Mouse (Mus musculus) stomach, embryonic 15.5 days (tissue): ENCODE results near the gene Flnb. TPM values are rescaled to one million over a fixed set of nuclear protein-coding genes. Genes with fewer than 3 reads are reported as not detected.

ENCODE experiments used
- ATAC-seq: fragments of 200-750 bp; cut with Nextera tagmentation; 2 replicates; pipeline ENCODE4 v1.8.0; 2017; ENCODE audit warnings: low read depth, moderate number of reproducible peaks, moderate TSS enrichment; ENCODE audit not compliant: insufficient read depth, low FRiP score
- H3K27ac ChIP-seq: fragments of 300-500 bp; sonication (generic); 2 replicates; pipeline ENCODE4 v1.5.1; 2015; ENCODE audit warnings: mild to moderate bottlenecking, inconsistent platforms
- H3K27me3 ChIP-seq: fragments of 300-500 bp; sonication (generic); replicated peaks from 2 replicates; pipeline ENCODE4 v1.6.1; 2015; ENCODE audit warnings: inconsistent platforms
- H3K36me3 ChIP-seq: fragments of 300-500 bp; sonication (generic); 2 replicates; pipeline ENCODE4 v1.6.1; 2015; ENCODE audit warnings: inconsistent platforms
- H3K4me1 ChIP-seq: fragments of 300-500 bp; sonication (generic); 2 replicates; pipeline ENCODE4 v1.6.1; 2015; ENCODE audit warnings: inconsistent platforms
- H3K4me2 ChIP-seq: fragments of 300-500 bp; sonication (generic); 2 replicates; pipeline ENCODE4 v1.6.1; 2015; ENCODE audit warnings: mild to moderate bottlenecking, inconsistent platforms
- H3K4me3 ChIP-seq: fragments of 300-500 bp; sonication (generic); replicated peaks from 2 replicates; pipeline ENCODE4 v1.5.1; 2015; ENCODE audit warnings: inconsistent platforms
- H3K9ac ChIP-seq: fragments of 300-500 bp; sonication (generic); 2 replicates; pipeline ENCODE4 v1.6.1; 2015; ENCODE audit warnings: inconsistent platforms
- H3K9me3 ChIP-seq: fragments of 300-500 bp; sonication (generic); 2 replicates; pipeline ENCODE4 v1.6.1; 2016; ENCODE audit warnings: inconsistent platforms
- WGBS: fragments of 180-500 bp; shearing (Covaris S2); methylation state at CpG from one replicate; pipeline ENCODE4 v1.1.7; 2015; 5-methylcytosine and 5-hydroxymethylcytosine counted together
- polyA plus RNA-seq: library from polyadenylated mRNA; unstranded; fragments of >200 nt; fragmentation: Nextera tagmentation; extraction: Ambion mirVana; gene quantifications from 2 replicates; pipeline ENCODE4 v1.2.1, GENCODE M21; 2015

Flnb gene
- polyA plus RNA-seq, 1 experiment from 2014 or later, result 17.4 TPM

- Histone ChIP-seq H3K9ac (no peak overlapping the region), H3K27ac (no peak overlapping the region), H3K27me3 (no peaks in the 10 kb centered on the region), H3K4me2 (no peak overlapping the region), H3K36me3 (peaks cover 26% of the 10 kb centered on the region), H3K4me1 (peaks cover 9% of the 10 kb centered on the region; the same call in 1 of the 2 replicates), H3K9me3 (no peaks in the 10 kb centered on the region), H3K4me3 (no peak overlapping the region)
- no peak for ATAC-seq
- 90% methylated on average over 7 of the region's 7 CpGs for WGBS
Observed at GRCm38 (mm10) chr14:7887171-7887570, 69.4 kb downstream of the Flnb start.

DNA sequence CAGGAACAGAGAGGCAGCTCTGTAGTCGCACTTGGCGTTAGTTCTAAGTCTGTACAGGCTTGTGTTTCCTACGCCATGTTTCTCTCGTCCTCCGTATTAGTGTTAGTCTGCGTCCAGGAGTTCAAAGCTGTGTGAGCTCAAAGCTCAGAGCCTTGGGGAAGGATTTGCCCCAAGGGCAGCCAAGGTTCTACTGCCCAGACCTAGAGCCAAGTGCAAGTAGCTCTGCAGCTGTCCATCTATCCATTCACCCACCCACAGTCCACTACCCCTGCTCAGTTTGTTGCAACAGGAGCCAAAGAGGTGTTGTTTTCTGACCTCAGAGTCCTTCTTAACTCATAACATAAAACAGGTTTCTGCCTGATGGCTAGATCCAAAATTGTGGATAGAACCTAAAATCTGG lies 70.5 kb downstream of the Flnb start:
- WGBS, result 74% methylated on average over 6 of the region's 6 CpGs
- H3K36me3 ChIP-seq, result peaks cover 26% of the 10 kb centered on the region
- no peak; the same call in 1 of the 2 replicates for ATAC-seq

GRCm38 (mm10) chr14:7888811-7889651 lies 71.3 kb downstream of the Flnb start:
- H3K36me3 ChIP-seq, result peaks cover 28% of the 10 kb centered on the region
- peak overlapping the region; percentile 91 for H3K27ac ChIP-seq
- whole genome bisulfite sequencing, result 48% methylated on average over 11 of the region's 11 CpGs
- H3K9me3 ChIP-seq, result no peaks in the 10 kb centered on the region
- peak; percentile 69 for ATAC-seq
- H3K27me3 ChIP-seq, result no peaks in the 10 kb centered on the region
- peak overlapping the region; percentile 25; the same call in 1 of the 2 replicates for H3K4me2 ChIP-seq
- peaks cover 9% of the 10 kb centered on the region; the same call in 1 of the 2 replicates for H3K4me1 ChIP-seq
- no peak overlapping the region for H3K9ac ChIP-seq
- no peak overlapping the region for H3K4me3 ChIP-seq

More for the DNA sequence above, 70.5 kb downstream of the Flnb start:
- Histone ChIP-seq H3K4me1 (peaks cover 9% of the 10 kb centered on the region; the same call in 1 of the 2 replicates), H3K9me3 (no peaks in the 10 kb centered on the region), H3K27ac (peak overlapping the region; percentile 91; the same call in 1 of the 2 replicates), H3K4me2 (no peak overlapping the region), H3K9ac (no peak overlapping the region), H3K4me3 (no peak overlapping the region), H3K27me3 (no peaks in the 10 kb centered on the region)

DNA sequence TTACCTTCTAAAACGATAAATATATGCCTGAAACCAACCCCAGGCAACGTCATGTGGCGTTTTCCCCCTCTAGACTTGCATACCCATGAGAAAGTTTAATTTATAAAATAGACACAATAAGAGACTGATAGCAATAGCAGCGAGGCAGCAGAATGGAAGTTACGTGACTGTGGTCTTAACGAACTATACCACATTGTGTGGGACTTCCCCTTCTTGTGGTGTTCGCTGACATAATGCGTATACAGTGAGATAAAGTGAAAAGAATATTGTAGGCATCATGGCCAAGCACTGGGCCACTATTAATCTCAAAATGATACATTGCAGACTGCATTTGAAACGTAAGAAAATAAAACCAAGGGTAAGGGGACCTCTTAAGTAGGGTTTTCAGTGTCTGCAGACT lies 72.1 kb downstream of the Flnb start:
- Histone ChIP-seq H3K27ac (peak overlapping the region; percentile 91), H3K4me3 (no peak overlapping the region), H3K36me3 (peaks cover 29% of the 10 kb centered on the region), H3K9me3 (no peaks in the 10 kb centered on the region), H3K4me1 (peaks cover 9% of the 10 kb centered on the region; the same call in 1 of the 2 replicates), H3K4me2 (no peak overlapping the region), H3K27me3 (no peaks in the 10 kb centered on the region), H3K9ac (no peak overlapping the region)
- ATAC-seq, result no peak
- WGBS, result 65% methylated on average over 9 of the region's 9 CpGs

GRCm38 (mm10) chr14:7891401-7891800 lies 73.6 kb downstream of the Flnb start:
- no peak overlapping the region for H3K4me2 ChIP-seq
- no peak overlapping the region for H3K27ac ChIP-seq
- H3K36me3 ChIP-seq, result peaks cover 29% of the 10 kb centered on the region
- no peak overlapping the region for H3K9ac ChIP-seq
- H3K4me3 ChIP-seq, result no peak overlapping the region
- H3K4me1 ChIP-seq, result peaks cover 9% of the 10 kb centered on the region; the same call in 1 of the 2 replicates
- no peak for ATAC-seq
- H3K27me3 ChIP-seq, result no peaks in the 10 kb centered on the region
- H3K9me3 ChIP-seq, result no peaks in the 10 kb centered on the region

DNA sequence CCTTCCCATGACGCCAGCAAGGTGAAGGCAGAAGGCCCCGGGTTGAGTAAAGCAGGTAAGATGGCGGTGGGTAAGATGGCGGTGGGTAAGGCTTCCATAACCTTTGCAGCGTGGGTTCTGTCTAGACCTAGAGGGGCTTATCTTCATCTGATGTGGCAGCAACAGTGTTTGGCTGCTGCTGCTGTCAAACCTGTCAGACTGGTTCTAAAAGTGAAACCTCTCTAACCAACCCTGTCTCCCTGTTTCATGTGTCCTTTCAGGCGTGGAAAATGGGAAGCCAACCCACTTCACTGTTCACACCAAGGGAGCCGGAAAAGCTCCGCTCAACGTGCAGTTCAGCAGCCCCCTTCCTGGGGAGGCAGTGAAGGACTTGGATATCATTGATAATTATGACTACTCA lies 78.4 kb downstream of the Flnb start:
- Histone ChIP-seq H3K27ac (peak overlapping the region; percentile 67), H3K4me1 (peaks cover 22% of the 10 kb centered on the region; the same call in 1 of the 2 replicates), H3K27me3 (no peaks in the 10 kb centered on the region), H3K9ac (no peak overlapping the region), H3K36me3 (peaks cover 39% of the 10 kb centered on the region), H3K4me3 (no peak overlapping the region), H3K9me3 (no peaks in the 10 kb centered on the region), H3K4me2 (no peak overlapping the region)
- 73% methylated on average over 9 of the region's 9 CpGs for WGBS
- ATAC-seq, result peak; percentile 74

DNA sequence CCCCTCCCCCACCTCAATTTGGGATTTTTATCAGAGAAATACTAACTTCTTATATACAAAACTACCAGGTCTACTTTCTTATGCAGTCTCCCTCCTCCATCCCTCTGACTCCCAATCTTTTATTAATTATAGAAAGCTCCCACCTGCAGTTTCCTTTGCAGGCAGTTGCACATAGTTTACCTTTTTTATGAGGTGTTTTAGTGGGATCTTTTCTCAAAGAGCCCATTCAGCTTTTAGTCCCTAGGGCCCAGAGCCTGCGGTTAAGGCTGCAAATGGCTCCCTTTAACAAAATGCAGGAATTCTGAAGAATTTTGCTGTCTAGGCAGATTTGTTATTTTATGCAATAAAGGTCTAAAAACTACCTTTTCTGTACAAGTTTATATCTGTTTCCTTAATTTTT lies 78.9 kb downstream of the Flnb start:
- Histone ChIP-seq H3K9ac (no peak overlapping the region), H3K36me3 (peaks cover 38% of the 10 kb centered on the region), H3K27ac (peak overlapping the region; percentile 67), H3K4me1 (peaks cover 22% of the 10 kb centered on the region; the same call in 1 of the 2 replicates), H3K9me3 (no peaks in the 10 kb centered on the region), H3K27me3 (no peaks in the 10 kb centered on the region), H3K4me2 (no peak overlapping the region), H3K4me3 (no peak overlapping the region)
- no peak for ATAC-seq
- WGBS, result 85% methylated on average over 1 of the region's 1 CpGs

DNA sequence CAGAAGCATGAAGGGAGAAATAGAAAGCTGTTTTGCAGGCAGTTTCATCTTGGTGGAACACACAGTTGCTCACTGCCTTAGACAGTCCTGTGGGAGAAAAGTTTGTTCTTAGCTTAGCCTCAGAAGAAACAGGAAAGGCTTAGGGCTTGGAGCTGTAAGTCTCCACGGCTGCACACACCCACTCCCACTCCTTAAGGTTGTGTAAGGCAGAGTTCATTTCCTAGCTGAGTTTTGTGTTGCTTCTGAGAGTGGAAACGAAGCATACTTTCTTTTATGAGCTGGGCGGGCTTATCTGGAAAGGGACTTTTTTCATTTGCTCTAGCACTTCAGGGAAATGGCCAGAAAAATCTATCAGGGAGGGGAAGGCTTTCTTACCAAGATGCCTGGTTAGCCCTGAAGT lies 82.2 kb downstream of the Flnb start:
- H3K4me3 ChIP-seq, result no peak overlapping the region
- H3K9ac ChIP-seq, result no peak overlapping the region
- ATAC-seq, result no peak; the same call in 1 of the 2 replicates
- 33% methylated on average over 3 of the region's 3 CpGs for WGBS
- peak overlapping the region; percentile 92 for H3K27ac ChIP-seq
- H3K4me2 ChIP-seq, result peak overlapping the region; percentile 36
- no peaks in the 10 kb centered on the region for H3K9me3 ChIP-seq
- peaks cover 19% of the 10 kb centered on the region for H3K36me3 ChIP-seq
- no peaks in the 10 kb centered on the region for H3K27me3 ChIP-seq
- peaks cover 22% of the 10 kb centered on the region; the same call in 1 of the 2 replicates for H3K4me1 ChIP-seq

DNA sequence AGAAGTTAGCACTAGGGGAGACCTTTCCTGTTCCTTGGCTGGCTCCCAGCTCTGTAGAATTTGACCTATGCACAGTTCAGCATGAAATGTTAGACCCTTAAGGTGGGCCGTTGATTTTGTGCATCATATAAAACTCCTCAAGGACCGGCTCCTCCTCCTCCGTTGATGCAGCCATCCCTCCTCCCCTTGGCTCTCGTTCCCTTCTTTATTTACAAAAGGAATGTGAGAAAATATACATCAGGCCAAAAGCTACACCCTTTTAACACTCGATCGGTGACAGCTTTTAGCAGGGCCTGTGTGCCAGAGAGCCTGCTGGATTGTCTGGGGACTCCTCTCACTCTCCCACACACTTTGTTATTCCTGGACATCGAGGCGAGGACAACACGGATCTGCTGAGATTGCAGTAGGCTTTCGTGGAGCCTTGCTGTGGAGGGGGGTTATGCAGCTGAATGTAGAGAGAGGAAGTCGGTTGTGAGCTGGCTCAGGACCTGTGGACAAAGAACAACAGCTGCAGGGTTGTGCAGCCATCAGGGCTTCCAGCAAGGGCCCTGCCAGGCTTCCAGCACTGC lies 82.8 kb downstream of the Flnb start:
- no peaks in the 10 kb centered on the region for H3K27me3 ChIP-seq
- H3K4me1 ChIP-seq, result peaks cover 22% of the 10 kb centered on the region; the same call in 1 of the 2 replicates
- H3K36me3 ChIP-seq, result peaks cover 20% of the 10 kb centered on the region
- peak; percentile 67 for ATAC-seq
- WGBS, result 19% methylated on average over 11 of the region's 11 CpGs
- H3K4me3 ChIP-seq, result no peak overlapping the region
- peak overlapping the region; percentile 92 for H3K27ac ChIP-seq
- H3K9me3 ChIP-seq, result no peaks in the 10 kb centered on the region
- H3K4me2 ChIP-seq, result peak overlapping the region; percentile 36
- no peak overlapping the region for H3K9ac ChIP-seq

DNA sequence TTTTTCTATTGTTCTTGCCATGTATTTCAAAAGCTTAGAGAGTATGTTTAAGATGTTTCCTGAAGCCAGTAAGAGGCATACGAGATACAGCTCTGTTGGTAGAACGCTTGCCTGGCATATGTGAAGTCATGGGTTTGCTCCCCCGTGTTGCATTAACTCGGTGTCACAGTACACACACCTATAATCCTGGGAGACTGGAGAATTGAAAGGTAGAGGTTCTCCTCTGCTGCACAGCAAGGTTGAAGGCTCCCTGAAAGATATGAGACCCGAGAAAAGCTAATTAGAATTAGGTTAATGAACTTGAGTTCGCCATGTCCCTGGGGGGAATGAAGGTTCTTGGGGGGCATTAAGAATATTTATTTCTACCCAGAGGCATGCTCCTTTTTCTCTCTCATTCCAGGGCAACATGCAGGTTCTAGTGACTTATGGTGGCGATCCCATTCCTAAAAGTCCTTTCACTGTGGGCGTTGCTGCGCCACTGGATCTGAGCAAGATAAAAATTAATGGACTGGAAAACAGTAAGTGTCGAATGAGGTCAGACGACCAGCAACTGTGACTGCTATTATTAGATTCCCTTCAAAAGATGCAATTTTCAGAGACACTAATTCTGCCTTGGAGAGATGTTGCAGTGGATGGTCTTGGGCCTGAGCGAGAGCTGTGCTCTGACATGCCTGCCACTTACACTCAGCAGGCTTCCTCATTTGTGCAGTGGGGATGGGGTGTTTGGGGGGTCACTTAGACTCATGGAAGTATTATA lies 83.9 kb downstream of the Flnb start:
- WGBS, result 83% methylated on average over 12 of the region's 12 CpGs
- Histone ChIP-seq H3K27ac (peak overlapping the region; percentile 92), H3K9me3 (no peaks in the 10 kb centered on the region), H3K27me3 (no peaks in the 10 kb centered on the region), H3K4me1 (peaks cover 22% of the 10 kb centered on the region; the same call in 1 of the 2 replicates), H3K9ac (no peak overlapping the region), H3K36me3 (peaks cover 25% of the 10 kb centered on the region), H3K4me3 (no peak overlapping the region), H3K4me2 (no peak overlapping the region)
- ATAC-seq, result no peak

DNA sequence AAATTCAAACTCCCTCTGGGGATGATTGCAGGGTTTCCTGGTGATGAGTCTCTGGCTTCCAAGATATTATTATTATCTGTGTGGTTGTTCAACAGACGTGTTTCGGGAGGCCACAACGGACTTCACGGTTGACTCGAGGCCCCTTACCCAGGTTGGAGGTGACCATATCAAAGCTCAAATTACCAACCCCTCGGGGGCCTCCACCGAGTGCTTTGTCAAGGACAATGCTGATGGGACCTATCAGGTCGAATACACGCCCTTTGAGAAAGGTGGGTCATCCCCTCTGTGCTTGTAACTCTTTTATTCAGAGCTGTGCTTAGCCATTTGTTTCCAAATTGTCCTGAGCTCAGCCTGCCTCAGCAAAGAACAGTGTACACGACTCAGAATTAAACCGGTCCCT lies 89.3 kb downstream of the Flnb start:
- Histone ChIP-seq H3K9ac (no peak overlapping the region), H3K36me3 (peaks cover 23% of the 10 kb centered on the region; the same call in 1 of the 2 replicates), H3K4me2 (no peak overlapping the region), H3K27me3 (no peaks in the 10 kb centered on the region), H3K9me3 (no peaks in the 10 kb centered on the region), H3K4me3 (no peak overlapping the region), H3K27ac (no peak overlapping the region), H3K4me1 (no peaks in the 10 kb centered on the region)
- WGBS, result 87% methylated on average over 11 of the region's 11 CpGs
- ATAC-seq, result no peak
